Mouse (Mus musculus): ENCODE data around the gene Gdpd4. TPM values are rescaled to one million over a fixed set of nuclear protein-coding genes. Genes with fewer than 3 reads are reported as not detected.

Gene Gdpd4
- total and polyA plus RNA-seq, 3 experiments = not detected

DNA sequence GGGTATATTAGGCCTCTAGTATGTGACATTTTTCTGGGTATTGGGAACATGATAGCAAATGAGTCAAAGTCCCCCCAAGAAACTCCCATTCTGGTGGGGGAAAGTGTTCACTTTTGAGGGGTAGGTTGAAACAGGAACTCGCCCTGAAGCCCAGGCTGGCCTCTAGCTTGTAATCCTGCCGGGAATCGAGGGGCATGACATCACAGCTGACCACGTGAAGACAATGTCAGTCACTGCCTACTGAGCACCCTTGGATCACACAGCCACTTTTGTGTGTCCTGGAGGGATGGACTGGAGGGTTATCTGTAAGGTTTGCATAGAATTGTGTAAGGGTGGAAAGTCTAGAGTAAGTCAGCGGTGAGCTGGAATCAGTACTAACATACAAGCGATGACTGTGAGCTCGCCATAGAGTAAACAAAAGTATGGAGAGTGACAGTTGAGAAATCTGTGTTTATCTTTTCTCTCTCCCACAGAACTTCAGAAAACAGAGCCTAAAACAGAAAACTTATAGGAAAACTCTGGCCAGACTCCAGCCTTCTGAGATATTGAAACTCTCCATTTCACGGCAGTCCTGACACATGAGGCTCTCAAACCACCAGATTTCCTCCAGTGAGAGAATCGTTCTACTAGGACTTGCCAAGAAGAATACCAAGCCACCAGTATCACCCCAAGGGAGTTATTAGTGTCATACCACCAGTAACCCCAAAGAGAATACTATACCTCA is 128.5 kb downstream of the Gdpd4 start:
- peaks cover 0 to 36% of the 10 kb centered on the region in 2 experiments for H3K36me3 ChIP-seq (replicated peaks in 1 of 2; ENCODE audit: control insufficient read depth in 1 of 2, insufficient read depth in 1 of 2, low read length in 1 of 2)
- no peaks in the 10 kb centered on the region for H3K79me2 ChIP-seq (replicated peaks; ENCODE audit: control insufficient read depth, extremely low read depth, insufficient read depth, poor library complexity, severe bottlenecking)
- in situ Hi-C loops (cut with MboI; ENCODE audit: low pct_ligation_motif_present, low pct_unique_long_range_greater_than_20kb, low sequenced_read_pairs) (no loop called here), dilution Hi-C loops (cut with MboI; ENCODE audit: extremely low pct_ligation_motif_present, extremely low pct_unique_long_range_greater_than_20kb, low sequenced_read_pairs) (no loop called here)
- H3K4me2 ChIP-seq (ENCODE audit: insufficient read depth, low read depth, poor library complexity, severe bottlenecking) = no peak overlapping the region; the same call in 1 of the 2 replicates
- H3K27me3 ChIP-seq (replicated peaks) = no peaks in the 10 kb centered on the region
- H3K9me3 ChIP-seq (replicated peaks; ENCODE audit: low read length) = no peaks in the 10 kb centered on the region
- DNase-seq (ENCODE audit: extremely low read depth) = no peak
- H3K4me1 ChIP-seq (ENCODE audit: control insufficient read depth in 1 of 2, insufficient read depth in 2 of 2) = no peaks in the 10 kb centered on the region
- no peak overlapping the region for H3K27ac ChIP-seq (ENCODE audit: insufficient read depth, low read depth)
- no peak overlapping the region for H3K9ac ChIP-seq (ENCODE audit: insufficient read depth, low read depth)
- H3K4me3 ChIP-seq (replicated peaks in 1 of 3; ENCODE audit: low read depth in 2 of 3, low read length in 2 of 3, poor library complexity in 1 of 3) = no peak overlapping the region
- no peak for TF ChIP-seq SIN3A (IDR thresholded peaks at IDR 0.05; ENCODE audit: low read length)
- TF ChIP-seq E2F4 (IDR thresholded peaks at IDR 0.05; ENCODE audit: insufficient replicate concordance, low read depth, low read length) = no peak
- no peak for TF ChIP-seq ELF1 (IDR thresholded peaks at IDR 0.05; ENCODE audit: low read depth, low read length)
- no peak for TF ChIP-seq POLR2AphosphoS2 (IDR thresholded peaks at IDR 0.05; ENCODE audit: low read depth, low read length)

DNA sequence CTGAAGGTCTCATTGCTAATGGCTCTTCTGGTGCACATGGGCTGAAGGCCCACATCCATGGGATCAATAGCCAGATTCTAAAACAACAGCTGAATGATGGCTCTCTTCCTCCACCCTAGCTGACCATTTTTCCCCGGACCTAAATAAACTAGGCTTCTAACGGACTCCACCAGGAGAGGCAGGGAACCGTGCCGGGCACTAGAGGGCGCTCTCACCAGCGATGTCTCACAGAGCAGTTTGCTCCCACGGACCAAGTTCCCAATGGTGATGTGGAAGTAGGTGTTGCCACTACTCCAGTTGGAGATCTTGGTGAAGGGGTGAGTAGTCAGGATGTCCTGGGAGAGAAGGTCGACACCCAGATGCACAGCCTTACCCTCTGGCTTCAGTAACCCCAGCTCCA is 132.2 kb downstream of the Gdpd4 start:
- dilution Hi-C loops (cut with MboI; ENCODE audit: extremely low pct_ligation_motif_present, extremely low pct_unique_long_range_greater_than_20kb, low sequenced_read_pairs) = no loop called here
- Histone ChIP-seq H3K9ac (ENCODE audit: insufficient read depth, low read depth) (no peak overlapping the region), H3K79me2 (replicated peaks; ENCODE audit: control insufficient read depth, extremely low read depth, insufficient read depth, poor library complexity, severe bottlenecking) (no peaks in the 10 kb centered on the region), H3K4me3 (replicated peaks in 1 of 3; ENCODE audit: low read depth in 2 of 3, low read length in 2 of 3, poor library complexity in 1 of 3) (no peak overlapping the region), H3K27ac (ENCODE audit: insufficient read depth, low read depth) (no peak overlapping the region), H3K36me3 (replicated peaks in 1 of 2; ENCODE audit: control insufficient read depth in 1 of 2, insufficient read depth in 1 of 2, low read length in 1 of 2) (peaks cover 0 to 74% of the 10 kb centered on the region in 2 experiments), H3K4me2 (ENCODE audit: insufficient read depth, low read depth, poor library complexity, severe bottlenecking) (no peak overlapping the region), H3K9me3 (replicated peaks; ENCODE audit: low read length) (no peaks in the 10 kb centered on the region), H3K4me1 (ENCODE audit: control insufficient read depth in 1 of 2, insufficient read depth in 2 of 2) (peaks cover 0 to 13% of the 10 kb centered on the region in 2 experiments; a peak in 2 of 4 replicates), H3K27me3 (replicated peaks) (no peaks in the 10 kb centered on the region)
- DNase-seq (ENCODE audit: extremely low read depth) = peak; percentile 48
- in situ Hi-C loops (cut with MboI; ENCODE audit: low pct_ligation_motif_present, low pct_unique_long_range_greater_than_20kb, low sequenced_read_pairs) = loop anchor here (10.0 kb wide), 1 partner anchor 63 kb away; the partner anchor contains the start of gene Myo7a
- no peak for TF ChIP-seq E2F4 (IDR thresholded peaks at IDR 0.05; ENCODE audit: insufficient replicate concordance, low read depth, low read length)
- TF ChIP-seq CTCF (conservative IDR thresholded peaks at IDR 0.05 in 1 of 2, IDR thresholded peaks at IDR 0.05 in 1 of 2; ENCODE audit: low read depth in 2 of 2, low read length in 2 of 2) = peak; percentile 83 to 90
- TF ChIP-seq SMC3 (IDR thresholded peaks at IDR 0.05; ENCODE audit: low read depth, low read length) = peak; percentile 45
- TF ChIP-seq RAD21 (IDR thresholded peaks at IDR 0.05; ENCODE audit: low read depth, low read length) = peak; percentile 10; the same call in 1 of the 2 replicates

DNA sequence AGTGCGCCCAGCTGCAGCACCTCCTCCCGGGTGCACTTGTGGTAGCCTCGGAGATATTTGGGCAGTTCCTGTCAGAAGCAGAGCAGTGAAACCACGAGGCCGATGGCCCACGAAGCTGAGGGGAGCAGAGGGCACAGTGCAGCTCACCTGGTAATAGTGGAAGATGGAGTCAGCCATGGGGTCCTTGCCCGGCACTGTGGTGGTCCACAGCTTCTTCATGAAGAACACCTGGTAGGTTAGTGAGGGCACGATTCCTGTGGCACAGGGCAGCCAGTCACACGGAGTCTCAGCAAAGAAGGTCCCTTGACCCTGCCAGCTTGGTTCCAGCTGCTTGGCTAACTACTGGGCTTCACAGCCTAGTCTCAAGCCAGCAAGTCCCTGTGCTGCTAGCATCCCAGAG is 134.7 kb downstream of the Gdpd4 start:
- dilution Hi-C loops (cut with MboI; ENCODE audit: extremely low pct_ligation_motif_present, extremely low pct_unique_long_range_greater_than_20kb, low sequenced_read_pairs) = no loop called here
- H3K27ac ChIP-seq (ENCODE audit: insufficient read depth, low read depth) = no peak overlapping the region

More for the DNA sequence above, 134.7 kb downstream of the Gdpd4 start:
- Histone ChIP-seq H3K27me3 (replicated peaks) (no peaks in the 10 kb centered on the region), H3K4me1 (ENCODE audit: control insufficient read depth in 1 of 2, insufficient read depth in 2 of 2) (peaks cover 0 to 13% of the 10 kb centered on the region in 2 experiments; a peak in 2 of 4 replicates), H3K36me3 (replicated peaks in 1 of 2; ENCODE audit: control insufficient read depth in 1 of 2, insufficient read depth in 1 of 2, low read length in 1 of 2) (peaks cover 0 to 98% of the 10 kb centered on the region in 2 experiments), H3K9ac (ENCODE audit: insufficient read depth, low read depth) (no peak overlapping the region), H3K4me2 (ENCODE audit: insufficient read depth, low read depth, poor library complexity, severe bottlenecking) (no peak overlapping the region), H3K4me3 (replicated peaks in 1 of 3; ENCODE audit: low read depth in 2 of 3, low read length in 2 of 3, poor library complexity in 1 of 3) (no peak overlapping the region), H3K79me2 (replicated peaks; ENCODE audit: control insufficient read depth, extremely low read depth, insufficient read depth, poor library complexity, severe bottlenecking) (no peaks in the 10 kb centered on the region), H3K9me3 (replicated peaks; ENCODE audit: low read length) (no peaks in the 10 kb centered on the region)
- no peak for DNase-seq (ENCODE audit: extremely low read depth)
- in situ Hi-C loops (cut with MboI; ENCODE audit: low pct_ligation_motif_present, low pct_unique_long_range_greater_than_20kb, low sequenced_read_pairs) = loop anchor here (10.0 kb wide), 1 partner anchor 60 kb away; the partner anchor contains the start of gene Myo7a
- TF ChIP-seq GABPA (IDR thresholded peaks at IDR 0.05; ENCODE audit: insufficient replicate concordance, low read depth, low read length) (no peak), JUN (IDR thresholded peaks at IDR 0.05; ENCODE audit: insufficient read depth, low read depth, low read length) (no peak), KAT2A (IDR thresholded peaks at IDR 0.05; ENCODE audit: insufficient replicate concordance, low read length) (no peak), SMC3 (IDR thresholded peaks at IDR 0.05; ENCODE audit: low read depth, low read length) (no peak), UBTF (IDR thresholded peaks at IDR 0.05; ENCODE audit: low read depth, low read length) (no peak), TCF12 (IDR thresholded peaks at IDR 0.05; ENCODE audit: low read depth, low read length) (no peak), CHD2 (IDR thresholded peaks at IDR 0.05; ENCODE audit: low read length) (no peak), MAX (IDR thresholded peaks at IDR 0.05; ENCODE audit: low read length) (no peak), MEF2A (IDR thresholded peaks at IDR 0.05; ENCODE audit: borderline replicate concordance, low read depth, low read length) (no peak), RAD21 (IDR thresholded peaks at IDR 0.05; ENCODE audit: low read depth, low read length) (no peak), TBP (conservative IDR thresholded peaks at IDR 0.05; ENCODE audit: low read depth, low read length) (no peak), POLR2A (IDR thresholded peaks at IDR 0.05; ENCODE audit: low read depth, low read length) (no peak), MXI1 (IDR thresholded peaks at IDR 0.05; ENCODE audit: low read depth, low read length) (no peak), ELF1 (IDR thresholded peaks at IDR 0.05; ENCODE audit: low read depth, low read length) (no peak), MAZ (IDR thresholded peaks at IDR 0.05; ENCODE audit: low read depth, low read length) (no peak), ETS1 (conservative IDR thresholded peaks at IDR 0.05; ENCODE audit: low read depth, low read length) (no peak), ZMIZ1 (IDR thresholded peaks at IDR 0.05; ENCODE audit: low read depth, low read length) (no peak), JUND (conservative IDR thresholded peaks at IDR 0.05; ENCODE audit: low read depth, low read length) (no peak), NRF1 (IDR thresholded peaks at IDR 0.05; ENCODE audit: low read depth, low read length) (no peak), IRF4 (IDR thresholded peaks at IDR 0.05; ENCODE audit: low read depth, low read length) (no peak)

Data from CH12.LX (cell line).